Comparison of ENCODE assay signal across 8 mouse cellular contexts in the genomic region with DNA sequence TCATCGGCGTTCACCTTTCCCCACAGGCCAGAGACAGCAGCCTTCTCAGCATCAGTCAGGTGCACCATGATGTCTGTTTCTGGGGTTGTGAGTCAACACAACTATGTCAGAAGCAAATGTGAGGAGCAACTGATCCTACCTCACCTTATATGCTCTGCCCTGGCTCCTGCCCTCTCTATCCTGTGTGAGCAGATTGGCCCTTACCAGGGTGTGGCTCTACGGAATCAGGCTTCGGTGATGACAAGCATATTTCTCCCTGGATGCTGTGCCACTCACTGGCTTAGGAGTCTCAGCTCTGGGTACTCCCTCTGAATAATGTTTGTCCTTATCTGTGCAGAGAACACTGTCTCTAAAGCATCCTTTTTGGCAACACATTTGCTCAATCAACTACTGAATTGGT. TPM values are rescaled to one million over a fixed set of nuclear protein-coding genes. Genes with fewer than 3 reads are reported as not detected.
DNase-seq lines count a peak whose midpoint lies in the region; ATAC-seq lines count a peak whose summit lies in the region.

A gene (minus strand): TSS at position 289 of the 400 bp plus-strand sequence.

- no peak within 1 kb of the TSS for H3K4me2 ChIP-seq in intestine, embryonic 14.5 days (ENCODE audit: low read length)

- H3K4me1 ChIP-seq in intestine, embryonic 14.5 days (replicated peaks; ENCODE audit: control insufficient read depth, insufficient read depth, low read length): no peaks in the 10 kb centered on the region

- no peak within 1 kb of the TSS for H3K9ac ChIP-seq in intestine, embryonic 14.5 days (ENCODE audit: low read length)

- H3K36me3 ChIP-seq in intestine, embryonic 14.5 days (ENCODE audit: control insufficient read depth, insufficient read depth, low read length): no peaks in the 10 kb centered on the region

- H3K9me3 ChIP-seq in intestine, embryonic 14.5 days (ENCODE audit: control insufficient read depth, low read length): no peaks in the 10 kb centered on the region

- no peak within 1 kb of the TSS for H3K4me3 ChIP-seq in intestine, embryonic 14.5 days (ENCODE audit: low read depth, low read length)

- WGBS in intestine, embryonic 14.5 days: 95% methylated on average over 4 of the region's 4 CpGs

- no peak within 1 kb of the TSS for H3K27ac ChIP-seq in intestine, embryonic 14.5 days (ENCODE audit: low read depth)

- H3K27me3 ChIP-seq in intestine, embryonic 14.5 days (replicated peaks; ENCODE audit: control insufficient read depth, insufficient read depth, low read length): no peaks in the 10 kb centered on the region

- no peak for ATAC-seq in intestine, embryonic 14.5 days (replicated peaks; ENCODE audit: low FRiP score, low TSS enrichment, low read depth)
- peak; percentile 46 for ATAC-seq in megakaryocyte, adult 5-6 weeks (ENCODE audit: poor library complexity, severe bottlenecking)

- DNase-seq in adrenal gland, adult 18-20 months (ENCODE audit: low spot score in 2 of 2): no peak
- no peak for DNase-seq in adrenal gland, adult (ENCODE audit: inconsistent age in 2 of 2, low spot score in 1 of 2)
- no peak for DNase-seq in adrenal gland, postnatal 36 days
- DNase-seq in gastrocnemius, postnatal 10 days: no peak
- no peak for DNase-seq in intestine, embryonic 14.5 days (ENCODE audit: low spot score)
- DNase-seq in right cerebral cortex, postnatal 14 days: no peak
- DNase-seq in yolk sac, embryonic 10.5 days (ENCODE audit: low spot score): no peak

RNA-seq across cellular contexts. Expression of the gene that starts here (rescaled TPM):
- 1,000 to 10,000 TPM; 1,754 to 4,577 TPM for total RNA-seq in adrenal gland, adult 18-20 months (2021)
- 1,000 to 10,000 TPM; 1,998 to 3,266 TPM for total RNA-seq in adrenal gland, postnatal 36 days (2021)
- total RNA-seq in gastrocnemius, postnatal 10 days (2021): 1,000 to 10,000 TPM in 1 of 2 experiments, 100 to 1,000 TPM in 1; 926 to 1,441 TPM
- polyA plus RNA-seq in intestine, embryonic 14.5 days (2014; fragmentation: Nextera tagmentation; extraction: Ambion mirVana): 2,953 and 4,508 TPM in 2 replicates
- 106 and 274 TPM in 2 replicates for total RNA-seq in megakaryocyte, adult 5-6 weeks (2015)
- total RNA-seq in megakaryocyte, adult 5-6 weeks (2017): 71.1 and 121 TPM in 2 replicates
